Mouse (Mus musculus) thymus, adult 18-20 months (tissue): Measurements from ENCODE around the gene Psmd9.
"Not testable (repeated sequence)": the region's sequence is repeated elsewhere in the genome, so short reads cannot be mapped to it uniquely, and the experiment has no call there.

ENCODE experiments used
- DNase-seq, 2 experiments: peaks; one replicate each; pipeline ENCODE4 v3.0.0; 2022; ENCODE audit warnings: mixed read lengths in 2 of 2

Gene Psmd9

DNA sequence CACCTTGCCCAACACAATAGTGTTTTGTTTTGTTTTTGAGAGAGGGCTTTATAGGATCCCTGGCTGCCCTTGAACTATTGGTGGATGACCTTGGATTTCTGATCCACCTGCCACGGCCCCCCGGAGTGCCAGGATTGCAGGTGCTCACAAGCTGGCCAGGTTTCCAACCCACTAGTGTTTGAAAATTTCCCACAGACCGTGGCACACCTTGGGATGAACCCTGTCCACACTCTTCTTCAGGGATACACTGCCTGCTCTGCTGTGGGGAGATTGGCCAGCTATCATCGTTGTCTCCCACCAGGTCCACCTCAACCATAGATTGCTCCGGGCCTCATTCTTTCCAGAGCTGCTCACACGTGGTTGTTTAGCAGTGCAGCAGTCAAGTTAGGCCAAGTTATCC, 25.6 kb downstream of the Psmd9 start:
- no peak for DNase-seq

DNA sequence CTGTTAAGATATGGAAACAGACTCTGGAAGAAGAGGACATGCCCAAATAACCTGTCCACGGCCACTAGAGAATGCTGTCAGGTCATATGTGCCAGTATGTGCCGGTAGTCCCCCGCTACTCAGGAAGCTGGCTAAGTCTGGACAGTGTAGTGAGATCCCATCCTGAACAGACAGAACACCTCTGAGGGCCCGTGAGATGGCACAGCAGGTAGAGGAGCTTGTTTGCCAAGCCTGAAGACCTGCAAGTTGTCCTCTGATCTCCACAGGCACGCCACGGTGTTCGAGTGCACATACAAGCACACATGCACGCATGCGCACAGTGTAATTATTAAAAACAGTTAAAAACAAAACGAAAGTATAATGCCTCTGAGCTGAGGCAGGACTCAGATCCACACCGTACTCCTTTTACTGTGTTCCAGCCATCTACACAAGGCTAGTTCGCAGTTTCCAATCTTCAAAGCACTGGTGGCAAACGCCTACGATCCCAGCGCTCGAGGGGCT, 26.3 kb downstream of the Psmd9 start:
- no peak for DNase-seq

DNA sequence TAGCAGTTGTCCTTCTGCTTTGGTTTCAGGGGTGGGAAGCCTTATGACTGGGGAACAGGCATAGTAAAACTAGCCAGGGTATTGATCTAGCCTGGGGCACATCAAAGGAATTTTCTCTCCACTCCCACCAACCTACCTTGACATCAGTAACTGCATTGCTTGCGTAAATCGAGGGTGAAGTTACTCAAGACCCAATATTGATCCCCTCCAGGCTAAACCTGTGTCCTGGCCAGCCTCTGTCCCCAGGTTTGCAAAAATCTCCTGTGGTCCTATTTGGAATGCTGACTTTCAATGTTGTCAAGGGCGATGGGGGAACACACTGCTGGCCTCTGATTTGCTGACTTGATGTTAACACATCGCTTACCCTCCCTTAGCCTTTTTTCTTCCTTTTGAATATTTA, 27.5 kb downstream of the Psmd9 start:
- DNase-seq: no peak

DNA sequence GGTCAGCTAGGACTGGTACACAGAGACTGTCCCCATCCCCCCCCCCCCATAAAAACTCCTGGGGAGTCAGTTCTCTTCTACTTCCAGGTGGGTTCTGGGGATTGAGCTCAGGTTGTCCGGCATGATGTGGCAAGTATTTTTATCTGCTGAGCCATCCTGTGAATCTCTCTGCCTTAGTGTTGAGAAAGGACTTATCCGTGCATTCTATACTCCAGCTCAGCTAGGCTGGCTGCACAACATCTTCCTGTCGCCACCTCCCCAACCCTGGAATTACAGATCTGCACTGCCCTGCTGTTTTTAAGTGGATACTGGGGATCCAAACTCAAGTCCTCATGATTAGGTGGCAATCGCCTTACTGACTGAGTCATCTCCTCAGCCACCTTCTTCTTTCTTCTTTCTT, 29.3 kb downstream of the Psmd9 start:
- no peak for DNase-seq

DNA sequence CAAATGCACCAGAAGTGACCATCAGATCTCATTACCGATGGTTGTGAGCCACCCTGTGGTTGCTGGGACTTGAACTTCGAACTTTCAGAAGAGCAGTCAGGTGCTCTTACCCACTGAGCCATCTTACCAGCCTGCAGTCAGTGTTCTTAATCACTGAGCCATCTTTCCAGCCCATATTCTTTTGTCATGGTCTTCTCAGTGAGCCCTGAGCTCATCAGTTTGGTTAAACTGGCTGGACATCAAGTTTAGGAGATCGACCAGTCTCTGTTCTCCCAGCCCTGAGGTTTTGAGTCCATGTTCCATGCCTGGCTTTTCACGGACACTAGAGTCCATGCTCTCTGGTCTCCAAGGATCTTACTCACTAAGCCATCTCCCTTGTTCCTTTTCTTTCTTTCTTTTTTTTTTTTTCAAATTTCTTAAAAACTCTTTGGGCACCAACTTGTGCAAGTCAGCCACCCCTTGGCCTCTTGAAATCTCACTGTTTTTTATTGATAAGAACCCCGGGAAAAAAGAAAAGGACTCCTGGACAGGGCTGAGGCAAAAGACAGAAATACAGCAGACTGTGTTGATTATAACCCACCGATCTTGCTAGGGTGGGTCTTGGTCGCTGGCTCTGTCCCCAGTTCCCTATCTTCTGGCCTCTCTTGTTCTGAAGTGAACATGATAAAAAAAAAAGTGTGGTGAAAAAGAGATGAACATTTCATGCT, 31.8 kb downstream of the Psmd9 start:
- not testable (repeated sequence) for DNase-seq

DNA sequence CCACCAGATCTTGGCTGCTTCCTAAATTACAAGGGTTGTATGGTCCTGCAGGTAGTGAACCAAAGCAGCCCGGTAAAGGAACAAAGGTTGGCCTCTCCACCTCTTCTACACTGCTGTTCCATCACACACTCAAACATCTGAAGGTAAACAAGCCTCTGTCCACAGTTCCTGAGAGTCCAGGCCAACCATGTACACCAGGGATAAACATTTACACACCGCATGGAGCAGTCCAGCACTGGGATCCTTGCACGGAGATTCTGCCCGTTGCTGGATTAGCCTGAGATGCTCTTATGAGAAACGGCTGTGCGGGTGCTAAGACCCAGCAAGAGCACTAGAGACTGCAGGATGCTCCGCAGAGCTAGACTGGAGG, 32.3 kb downstream of the Psmd9 start:
- DNase-seq: no peak

DNA sequence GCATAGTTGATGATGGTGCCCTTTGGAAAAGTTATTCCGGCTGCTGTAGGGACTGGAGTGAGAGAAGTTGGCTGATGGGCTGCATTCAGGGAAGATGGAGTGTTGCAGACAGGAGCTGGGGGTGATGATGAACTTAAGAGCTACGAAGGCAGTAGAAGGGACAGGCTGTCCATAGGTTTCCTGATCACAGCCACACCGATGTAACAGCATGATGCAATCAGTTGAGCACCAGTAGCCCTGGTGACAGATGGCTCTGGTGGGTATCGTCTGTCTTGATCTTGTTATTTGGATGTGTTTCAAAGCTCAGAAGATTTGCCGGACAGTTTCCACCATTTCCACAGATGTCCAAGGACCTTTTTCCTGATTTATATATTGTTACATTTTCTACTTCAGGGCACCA, 32.8 kb downstream of the Psmd9 start:
- no peak for DNase-seq

DNA sequence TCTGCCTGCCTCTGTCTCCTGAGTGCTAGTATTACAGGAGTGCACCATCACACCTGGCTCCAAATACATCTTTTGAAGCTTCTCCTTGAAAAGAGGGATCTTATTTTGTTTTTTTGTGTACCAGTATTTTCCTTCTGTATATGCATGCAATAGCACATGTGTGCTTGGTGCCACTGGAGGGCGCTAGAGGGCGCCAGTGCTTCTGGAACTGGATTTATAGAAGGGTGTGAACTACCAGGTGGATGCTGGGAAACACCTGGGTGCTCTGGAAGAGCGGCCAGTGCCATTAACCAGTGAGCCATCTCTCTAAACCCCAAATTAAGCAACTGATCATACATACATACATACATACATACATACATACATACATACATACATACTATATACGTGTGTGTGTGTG, 33.6 kb downstream of the Psmd9 start:
- DNase-seq: not testable (repeated sequence)

DNA sequence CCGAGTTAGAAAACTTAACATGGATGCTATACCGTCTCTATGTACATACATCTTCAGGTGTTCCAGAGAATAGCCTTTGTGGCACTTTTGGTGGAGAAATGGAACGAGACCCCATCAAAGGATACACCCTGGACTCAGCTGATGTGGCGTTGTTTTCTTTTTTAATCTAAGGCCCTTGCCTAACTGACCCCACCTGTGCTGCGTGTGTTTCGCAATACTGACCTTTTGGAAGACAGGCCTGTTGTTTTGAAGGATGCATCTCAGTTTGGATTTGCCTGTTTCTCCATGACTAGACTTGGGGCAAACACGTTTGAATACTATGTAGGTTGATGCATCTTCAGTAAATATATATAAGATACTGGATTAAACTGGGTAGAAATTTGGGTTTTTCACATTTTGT, 34.4 kb downstream of the Psmd9 start:
- not testable (repeated sequence) for DNase-seq

DNA sequence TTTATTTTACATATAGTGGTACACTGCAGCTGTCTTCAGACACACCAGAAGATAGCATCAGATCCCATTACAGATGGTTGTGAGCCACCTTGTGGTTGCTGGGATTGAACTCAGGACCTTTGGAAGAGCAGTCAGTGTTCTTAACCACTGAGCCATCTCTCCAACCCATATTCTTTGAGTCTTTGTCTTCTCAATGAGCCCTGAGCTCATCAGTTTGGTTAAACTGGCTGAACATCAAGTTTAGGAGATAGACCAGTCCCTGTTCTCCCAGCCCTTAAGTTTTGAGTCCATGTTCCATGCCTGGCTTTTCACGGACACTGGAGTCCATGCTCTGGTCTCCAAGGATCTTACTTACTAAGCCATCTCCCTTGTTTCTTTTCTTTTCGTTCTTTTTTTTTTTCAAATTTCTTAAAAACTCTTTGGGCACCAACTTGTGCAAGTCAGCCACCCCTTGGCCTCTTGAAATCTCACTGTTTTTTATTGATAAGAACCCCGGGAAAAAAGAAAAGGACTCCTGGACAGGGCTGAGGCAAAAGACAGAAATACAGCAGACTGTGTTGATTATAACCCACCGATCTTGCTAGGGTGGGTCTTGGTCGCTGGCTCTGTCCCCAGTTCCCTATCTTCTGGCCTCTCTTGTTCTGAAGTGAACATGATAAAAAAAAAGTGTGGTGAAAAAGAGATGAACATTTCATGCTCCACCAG, 53.3 kb downstream of the Psmd9 start:
- DNase-seq: not testable (repeated sequence)

DNA sequence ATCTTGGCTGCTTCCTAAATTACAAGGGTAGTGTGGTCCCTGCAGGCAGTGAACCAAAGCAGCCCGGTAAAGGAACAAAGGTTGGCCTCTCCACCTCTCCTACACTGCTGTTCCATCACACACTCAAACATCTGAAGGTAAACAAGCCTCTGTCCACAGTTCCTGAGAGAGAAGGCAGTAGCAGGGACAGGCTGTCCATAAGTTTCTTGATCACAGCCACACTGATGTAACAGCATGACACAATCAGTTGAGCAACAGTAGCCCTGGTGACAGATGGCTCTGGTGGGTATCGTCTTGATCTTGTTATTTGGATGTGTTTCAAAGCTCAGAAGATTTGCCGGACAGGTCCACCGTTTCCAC, 53.8 kb downstream of the Psmd9 start:
- no peak for DNase-seq

DNA sequence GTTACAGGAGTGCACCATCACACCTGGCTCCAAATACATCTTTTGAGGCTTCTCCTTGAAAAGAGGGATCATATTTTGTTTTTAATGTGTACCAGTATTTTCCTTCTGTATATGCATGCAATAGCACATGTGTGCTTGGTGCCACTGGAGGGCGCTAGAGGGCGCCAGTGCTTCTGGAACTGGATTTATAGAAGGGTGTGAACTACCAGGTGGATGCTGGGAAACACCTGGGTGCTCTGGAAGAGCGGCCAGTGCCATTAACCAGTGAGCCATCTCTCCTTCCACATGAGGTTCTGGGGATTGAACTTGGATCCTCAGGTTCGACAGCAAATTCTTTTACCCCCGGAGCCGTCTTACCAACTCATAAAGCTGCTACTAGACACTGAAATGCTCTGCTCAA, 54.6 kb downstream of the Psmd9 start:
- DNase-seq: not testable (repeated sequence)

DNA sequence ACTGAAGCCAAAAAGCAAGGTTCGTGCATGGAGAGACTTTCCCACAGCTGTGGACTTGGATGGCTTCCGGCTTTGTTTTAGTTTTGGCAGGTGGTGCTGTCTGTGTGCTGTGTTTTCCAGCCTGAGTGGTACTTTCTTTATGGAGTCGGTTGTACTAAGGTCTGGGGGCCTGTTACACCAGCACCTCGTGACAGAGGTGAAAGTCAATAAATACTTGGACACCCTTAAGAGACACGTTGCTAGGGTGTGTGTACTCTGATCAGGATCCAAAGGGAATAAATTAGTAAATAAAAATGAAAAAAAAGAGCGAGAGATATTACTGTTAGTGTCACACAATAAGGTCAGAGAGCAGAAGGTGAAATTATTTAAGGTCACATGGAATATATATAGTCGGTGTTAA, 57.6 kb downstream of the Psmd9 start:
- no peak for DNase-seq

DNA sequence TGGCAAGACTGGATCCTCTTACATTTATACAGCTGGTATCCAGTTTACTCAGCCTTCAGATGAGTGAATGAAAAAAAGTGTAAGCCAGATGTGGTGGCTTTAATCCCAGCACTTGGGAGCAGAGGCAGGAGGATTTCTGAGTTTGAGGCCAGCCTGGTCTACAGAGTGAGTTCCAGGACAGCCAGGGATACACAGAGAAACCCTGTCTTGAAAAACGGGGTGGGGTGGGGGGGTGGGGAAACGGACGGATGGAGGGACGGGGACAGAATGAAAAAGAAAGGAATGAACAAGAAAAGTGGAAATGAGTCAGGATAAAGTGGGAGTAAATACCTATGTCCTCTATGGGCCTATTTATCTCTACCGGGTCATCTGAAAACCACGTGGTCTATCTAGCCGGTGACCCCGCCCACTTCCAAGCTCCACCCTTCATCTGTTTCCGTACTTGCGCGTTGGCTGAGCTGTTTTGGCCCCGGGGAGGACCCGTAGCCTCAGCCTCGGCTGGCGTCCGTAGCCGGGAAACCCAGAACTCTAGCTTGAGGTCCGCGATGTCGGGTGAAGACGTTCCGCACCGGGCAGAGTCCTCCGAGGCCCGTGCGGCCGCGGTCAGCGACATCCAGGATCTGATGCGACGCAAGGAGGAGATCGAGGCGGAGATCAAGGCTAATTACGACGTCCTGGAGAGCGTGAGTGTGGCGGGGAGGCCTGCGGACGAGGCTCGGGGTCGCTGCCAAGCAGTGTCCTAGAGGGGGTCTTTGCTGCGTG, 58.7 kb downstream of the Psmd9 start:
- peak; percentile 81 to 87 for DNase-seq

DNA sequence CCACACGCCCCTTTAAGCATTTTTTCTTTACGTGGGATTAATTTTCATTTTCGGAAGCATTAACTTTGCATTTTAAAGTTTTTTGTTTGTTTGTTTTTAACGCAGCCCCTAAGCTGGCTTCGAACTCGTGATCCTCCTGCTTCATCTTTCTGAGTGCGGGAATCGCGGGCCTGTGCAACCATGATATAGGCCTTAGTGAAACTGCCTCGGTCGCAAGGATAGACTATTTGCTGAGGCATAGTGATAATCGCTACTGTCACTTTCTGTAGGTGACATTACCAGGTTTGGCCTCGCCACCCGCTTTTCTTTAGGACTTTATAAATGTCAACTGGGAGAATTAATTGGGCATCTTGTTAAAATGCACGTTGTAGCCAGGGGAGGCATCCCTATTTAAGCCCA, 59.3 kb downstream of the Psmd9 start:
- no peak for DNase-seq

DNA sequence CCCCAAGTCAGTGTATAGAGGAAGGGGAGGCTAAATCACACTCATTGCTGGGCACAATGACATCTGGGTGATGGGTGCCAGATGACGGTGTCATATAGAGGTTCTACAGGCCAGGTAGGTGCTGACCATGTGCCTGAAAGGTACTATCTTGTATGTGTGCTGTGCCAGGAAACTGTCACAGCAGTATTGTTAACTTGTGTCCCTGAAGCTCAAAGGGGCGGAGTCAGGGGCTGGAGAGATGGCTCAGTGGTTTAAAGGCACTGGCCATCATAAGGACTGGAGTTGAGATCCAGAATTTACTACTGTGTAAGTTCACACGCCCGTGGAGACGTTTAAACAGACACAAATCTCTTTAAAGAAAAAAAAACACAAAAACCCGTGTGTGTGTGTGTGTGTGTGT, 60.1 kb downstream of the Psmd9 start:
- no peak for DNase-seq

DNA sequence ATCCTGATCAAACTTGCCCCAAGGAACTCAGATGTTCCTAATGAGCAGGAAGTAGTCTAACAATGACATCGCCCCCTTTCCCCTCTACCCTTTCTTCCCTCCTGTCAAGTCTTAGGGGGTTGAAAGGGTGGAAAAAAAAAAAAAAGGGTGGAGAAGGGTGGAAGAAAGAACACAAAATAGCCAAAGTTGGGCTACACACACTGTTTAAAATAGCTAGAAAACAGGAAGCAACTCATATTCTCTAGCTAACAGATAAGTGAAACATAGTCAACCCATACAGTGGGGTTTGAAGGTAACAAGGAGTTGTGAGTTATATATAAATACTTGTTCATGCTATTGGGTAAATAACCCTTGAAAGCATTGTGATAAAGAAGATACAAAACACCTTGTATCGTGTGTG, 63.0 kb downstream of the Psmd9 start:
- no peak for DNase-seq

DNA sequence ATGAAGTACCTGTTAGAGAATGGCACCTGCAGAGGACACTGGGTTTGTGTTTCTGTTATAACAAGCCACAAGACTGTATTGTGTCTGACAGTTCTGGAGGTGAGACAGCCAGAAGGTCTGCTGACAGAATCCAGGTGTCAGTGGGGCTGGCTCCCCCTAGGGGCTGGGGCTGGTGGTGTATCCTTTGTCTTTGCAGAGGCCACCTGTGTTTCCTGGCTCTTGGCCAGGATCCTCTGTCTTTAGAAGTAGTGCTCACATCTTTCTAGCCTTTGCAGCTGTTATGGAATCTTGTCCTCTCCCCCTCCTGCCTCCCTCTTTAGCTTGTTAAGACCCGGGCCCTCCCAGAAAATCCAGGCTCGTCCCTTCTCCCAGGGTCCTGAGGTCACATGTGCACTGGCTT, 66.5 kb downstream of the Psmd9 start:
- DNase-seq: peak; percentile 76 to 83

DNA sequence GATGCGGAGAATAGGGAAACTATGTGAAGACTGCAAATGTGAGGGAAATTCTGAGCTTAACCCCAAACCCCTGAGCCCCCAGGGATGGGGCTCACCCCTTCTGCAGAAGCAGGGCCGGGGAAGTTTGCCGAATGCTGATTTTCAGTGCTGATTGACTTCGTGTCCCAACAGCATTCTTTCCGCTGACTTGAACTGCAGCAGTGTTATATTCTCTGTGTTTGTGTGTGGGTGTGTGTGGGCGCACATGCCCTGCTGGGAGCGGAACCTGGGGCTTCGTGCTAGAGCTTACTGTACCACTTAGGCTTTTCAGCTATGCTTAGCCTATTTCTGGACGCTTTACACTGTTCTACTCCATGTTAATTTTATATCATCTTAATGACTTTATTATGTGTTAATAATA, 67.2 kb downstream of the Psmd9 start:
- no peak for DNase-seq

DNA sequence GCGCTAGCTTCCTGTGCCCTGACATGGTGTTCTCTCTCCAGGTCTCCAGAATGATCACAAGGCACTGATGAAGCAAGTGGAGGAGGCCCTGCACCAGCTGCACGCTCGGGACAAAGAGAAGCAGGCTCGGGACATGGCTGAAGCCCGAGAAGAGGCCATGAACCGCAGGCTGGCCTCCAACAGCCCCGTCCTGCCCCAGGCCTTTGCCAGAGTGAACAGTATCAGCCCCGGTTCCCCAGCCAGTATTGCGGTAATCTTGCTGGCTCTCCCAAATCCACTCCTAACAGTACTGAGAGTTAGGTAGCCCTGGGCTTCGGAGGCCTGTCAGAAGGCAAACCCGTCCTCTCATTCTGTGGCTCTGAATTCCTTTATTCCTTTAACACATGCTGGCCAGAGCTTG, 70.3 kb downstream of the Psmd9 start:
- no peak for DNase-seq

DNA sequence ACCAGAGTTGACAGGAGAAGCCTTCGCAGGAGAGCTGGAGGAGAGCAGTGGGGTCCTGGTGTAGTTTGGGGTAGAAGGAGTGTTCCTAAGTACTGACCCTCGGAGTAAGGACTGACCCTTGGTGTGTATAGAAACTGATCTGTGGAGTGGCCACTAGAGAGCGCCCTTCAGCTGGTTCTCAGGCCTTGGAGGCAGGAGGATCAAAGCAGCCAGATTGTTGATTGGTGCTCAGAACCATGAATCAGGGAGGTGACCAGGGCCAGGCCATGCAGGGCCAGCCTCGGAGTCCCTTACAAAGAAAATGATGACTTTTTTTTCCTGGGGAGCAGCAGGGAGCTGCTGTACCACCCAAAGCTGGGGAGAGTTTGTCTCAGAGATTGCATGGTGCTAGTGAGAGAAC, 76.3 kb downstream of the Psmd9 start:
- no peak for DNase-seq

DNA sequence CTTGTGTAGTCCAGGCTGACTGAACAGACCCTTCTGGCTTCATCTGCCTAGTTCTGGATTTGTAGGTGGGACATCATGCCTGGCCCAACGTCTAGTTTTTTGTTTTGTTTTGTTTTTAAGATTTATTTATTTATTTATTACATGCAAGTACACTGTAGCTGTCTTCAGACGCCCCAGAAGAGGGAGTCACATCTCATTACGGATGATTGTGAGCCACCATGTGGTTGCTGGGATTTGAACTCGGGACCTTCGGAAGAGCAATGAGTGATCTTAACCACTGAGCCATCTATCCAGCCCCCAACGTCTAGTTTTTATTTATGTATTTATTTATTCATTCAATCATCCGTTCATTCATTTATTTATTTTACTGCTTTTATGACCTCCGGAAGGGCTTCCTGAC, 82.2 kb downstream of the Psmd9 start:
- no peak for DNase-seq

DNA sequence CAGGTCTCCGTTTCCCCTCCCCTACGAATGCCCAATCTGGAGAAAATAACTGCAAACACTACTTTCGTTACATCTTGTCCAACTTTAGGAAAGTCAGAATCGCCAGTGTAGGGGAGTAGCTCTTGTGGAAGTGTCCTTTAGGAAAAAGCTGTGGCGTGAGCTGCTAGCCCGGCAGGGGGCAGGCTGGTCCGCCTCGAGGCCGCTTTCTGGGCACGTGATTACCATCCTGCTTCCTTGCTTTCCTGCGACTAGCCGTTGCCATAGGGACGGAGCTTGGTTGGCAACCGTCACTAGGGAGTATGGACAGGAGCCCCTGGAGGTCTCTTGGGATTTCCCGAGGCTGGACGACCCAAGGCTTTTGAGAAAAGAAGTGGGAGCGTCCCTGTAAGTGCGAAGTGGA, 82.6 kb downstream of the Psmd9 start, which contains the start of gene Wdr66:
Gene Wdr66, plus strand, starts transcription at position 269 of the 400 bp plus-strand sequence.
- DNase-seq: peak; percentile 34 to 48
